Mouse (Mus musculus): ENCODE measurements at regions not wholly inside any gene's neighbourhood (a gene's known extent, or its start where the extent isn't known, plus 50 kb on each side); places are given as distances from the start of the nearest gene placed in this dataset.
A peak's percentile ranks its signal among the peaks of the same experiment; 100 is the strongest.

GRCm38 (mm10) chr14:46663529-46663928, 96.8 kb upstream of the Cdkn3 start:
- Histone ChIP-seq H3K27ac (no peak overlapping the region), H3K9ac (no peak overlapping the region), H3K4me1 (replicated peaks) (peaks cover 8% of the 10 kb centered on the region), H3K9me3 (no peaks in the 10 kb centered on the region), H3K36me3 (no peaks in the 10 kb centered on the region), H3K4me2 (replicated peaks) (no peak overlapping the region), H3K4me3 (replicated peaks) (no peak overlapping the region), H3K27me3 (replicated peaks) (no peaks in the 10 kb centered on the region)
- 88% methylated on average over 5 of the region's 5 CpGs for WGBS
- no peak for ATAC-seq

DNA sequence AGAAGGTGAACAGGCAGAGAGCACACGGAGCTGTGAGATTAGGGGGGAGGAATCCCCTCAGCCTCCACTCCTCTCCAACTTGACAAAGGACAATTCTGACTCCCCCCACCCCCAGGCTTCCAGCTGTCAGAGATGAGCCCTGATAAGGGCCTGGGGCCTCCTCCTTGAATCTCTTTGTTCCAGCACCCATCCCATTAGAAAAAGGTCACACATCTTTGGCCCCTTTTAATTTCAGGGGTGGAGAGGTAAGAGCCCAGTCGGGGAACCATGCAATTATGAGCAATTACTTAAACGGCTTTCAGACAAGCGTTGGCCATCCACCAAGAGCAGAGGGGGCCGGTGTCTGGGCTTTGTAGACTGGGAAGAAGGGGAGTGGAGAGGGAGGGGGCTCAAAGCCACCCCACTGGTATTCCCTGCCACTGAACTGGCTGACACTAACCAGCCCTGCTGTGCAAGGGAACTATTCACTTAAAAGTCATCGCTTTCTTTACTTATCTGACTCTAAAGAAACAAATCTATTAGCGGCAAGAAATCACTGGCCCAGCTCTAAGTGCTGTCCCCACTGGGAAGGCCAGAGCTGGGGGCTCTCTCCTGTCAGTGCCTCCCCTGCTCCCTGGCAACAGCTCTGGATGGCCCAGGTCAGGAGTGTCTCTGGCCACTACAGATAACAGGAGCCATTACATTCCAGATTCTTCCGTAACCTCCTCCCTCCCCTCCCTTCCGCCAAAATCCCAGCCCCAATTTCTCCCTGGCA, 98.4 kb upstream of the Cdkn3 start:
- Histone ChIP-seq H3K36me3 (no peaks in the 10 kb centered on the region), H3K4me2 (replicated peaks) (no peak overlapping the region), H3K4me1 (replicated peaks) (peaks cover 8% of the 10 kb centered on the region), H3K27ac (no peak overlapping the region), H3K27me3 (replicated peaks) (no peaks in the 10 kb centered on the region), H3K9me3 (no peaks in the 10 kb centered on the region), H3K9ac (no peak overlapping the region), H3K4me3 (replicated peaks) (no peak overlapping the region)
- ATAC-seq = peak; percentile 59
- WGBS = 24% methylated on average over 9 of the region's 9 CpGs

GRCm38 (mm10) chr14:46661118-46661791, 99.1 kb upstream of the Cdkn3 start:
- no peak overlapping the region for H3K4me2 ChIP-seq (replicated peaks)
- no peak overlapping the region for H3K4me3 ChIP-seq (replicated peaks)
- 47% methylated on average over 3 of the region's 3 CpGs for WGBS
- H3K9ac ChIP-seq = no peak overlapping the region
- H3K36me3 ChIP-seq = no peaks in the 10 kb centered on the region
- ATAC-seq = no peak
- peaks cover 8% of the 10 kb centered on the region for H3K4me1 ChIP-seq (replicated peaks)
- H3K9me3 ChIP-seq = no peaks in the 10 kb centered on the region
- no peaks in the 10 kb centered on the region for H3K27me3 ChIP-seq (replicated peaks)
- no peak overlapping the region for H3K27ac ChIP-seq

- 62% methylated on average over 4 of the region's 4 CpGs for WGBS
- no peaks in the 10 kb centered on the region for H3K9me3 ChIP-seq
- no peak overlapping the region for H3K4me2 ChIP-seq (replicated peaks)
These were observed 101.0 kb upstream of the Cdkn3 start for GRCm38 (mm10) chr14:46659365-46659764.

GRCm38 (mm10) chr14:46656249-46656648, 104.1 kb upstream of the Cdkn3 start:
- no peak for ATAC-seq
- WGBS = 85% methylated on average over 10 of the region's 10 CpGs
- H3K4me3 ChIP-seq (replicated peaks) = no peak overlapping the region
- no peak overlapping the region for H3K27ac ChIP-seq
- no peaks in the 10 kb centered on the region for H3K27me3 ChIP-seq (replicated peaks)
- H3K4me2 ChIP-seq (replicated peaks) = no peak overlapping the region
- no peak overlapping the region for H3K9ac ChIP-seq
- H3K4me1 ChIP-seq (replicated peaks) = no peaks in the 10 kb centered on the region
- no peaks in the 10 kb centered on the region for H3K36me3 ChIP-seq
- no peaks in the 10 kb centered on the region for H3K9me3 ChIP-seq

More at GRCm38 (mm10) chr14:46659365-46659764, 101.0 kb upstream of the Cdkn3 start:
- Histone ChIP-seq H3K36me3 (no peaks in the 10 kb centered on the region), H3K9ac (no peak overlapping the region), H3K27ac (no peak overlapping the region), H3K27me3 (replicated peaks) (no peaks in the 10 kb centered on the region), H3K4me3 (replicated peaks) (no peak overlapping the region), H3K4me1 (replicated peaks) (peaks cover 8% of the 10 kb centered on the region)
- ATAC-seq = no peak

GRCm38 (mm10) chr14:46647319-46647974, 112.9 kb upstream of the Cdkn3 start:
- Histone ChIP-seq H3K9me3 (no peaks in the 10 kb centered on the region), H3K4me2 (replicated peaks) (no peak overlapping the region), H3K27me3 (replicated peaks) (no peaks in the 10 kb centered on the region), H3K9ac (no peak overlapping the region), H3K36me3 (no peaks in the 10 kb centered on the region), H3K4me1 (replicated peaks) (no peaks in the 10 kb centered on the region), H3K4me3 (replicated peaks) (no peak overlapping the region), H3K27ac (no peak overlapping the region)
- ATAC-seq = no peak
- WGBS = 64% methylated on average over 12 of the region's 12 CpGs

GRCm38 (mm10) chr14:46646673-46647318, 113.5 kb upstream of the Cdkn3 start:
- H3K27me3 ChIP-seq (replicated peaks) = no peaks in the 10 kb centered on the region
- no peak overlapping the region for H3K4me3 ChIP-seq (replicated peaks)
- H3K27ac ChIP-seq = no peak overlapping the region
- WGBS = 78% methylated on average over 14 of the region's 14 CpGs
- H3K36me3 ChIP-seq = no peaks in the 10 kb centered on the region
- H3K9me3 ChIP-seq = no peaks in the 10 kb centered on the region
- no peak overlapping the region for H3K4me2 ChIP-seq (replicated peaks)
- no peak for ATAC-seq
- H3K9ac ChIP-seq = no peak overlapping the region
- H3K4me1 ChIP-seq (replicated peaks) = no peaks in the 10 kb centered on the region

DNA sequence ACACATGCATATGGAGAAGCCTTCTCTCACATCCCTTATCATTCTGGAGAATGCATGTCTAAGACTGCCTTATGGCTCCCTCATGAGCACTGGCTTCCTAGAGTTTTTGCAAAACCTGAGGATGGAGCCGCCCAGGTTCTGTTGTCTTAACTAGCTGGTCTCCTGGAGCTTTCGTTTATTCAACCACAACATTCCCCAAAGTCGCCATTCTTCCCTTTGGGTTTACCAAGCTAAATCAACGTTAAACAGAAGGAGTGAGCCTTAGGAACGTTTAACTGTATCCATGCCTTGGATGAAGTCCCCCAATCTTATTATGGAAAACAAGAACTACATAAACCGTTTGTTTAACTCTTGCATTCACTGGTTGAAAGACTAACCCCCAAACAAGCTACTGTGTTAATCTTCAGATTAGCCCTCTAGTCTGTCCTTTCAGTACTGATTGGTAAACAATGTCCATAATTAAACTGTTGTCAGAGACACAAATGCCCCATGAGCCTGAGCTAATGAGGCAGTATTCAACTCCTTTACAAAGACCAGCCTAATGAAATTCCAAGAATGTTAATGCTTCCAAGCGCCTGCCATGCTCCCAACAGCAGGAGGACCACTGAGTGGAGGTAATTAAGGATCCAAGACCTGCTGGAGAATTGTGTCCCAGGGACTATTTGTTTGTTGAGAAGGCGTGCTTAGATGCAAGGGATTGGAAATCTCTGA, 121.1 kb upstream of the Cdkn3 start:
- Histone ChIP-seq H3K9me3 (no peaks in the 10 kb centered on the region), H3K9ac (no peak overlapping the region), H3K36me3 (no peaks in the 10 kb centered on the region), H3K4me3 (replicated peaks) (no peak overlapping the region), H3K4me2 (replicated peaks) (no peak overlapping the region), H3K4me1 (replicated peaks) (0 out of 2 replicates have a peak, but pooled peaks cover 7% of the 10 kb centered on the region), H3K27ac (no peak overlapping the region), H3K27me3 (replicated peaks) (no peaks in the 10 kb centered on the region)
- WGBS = 35% methylated on average over 8 of the region's 8 CpGs
- ATAC-seq = no peak

DNA sequence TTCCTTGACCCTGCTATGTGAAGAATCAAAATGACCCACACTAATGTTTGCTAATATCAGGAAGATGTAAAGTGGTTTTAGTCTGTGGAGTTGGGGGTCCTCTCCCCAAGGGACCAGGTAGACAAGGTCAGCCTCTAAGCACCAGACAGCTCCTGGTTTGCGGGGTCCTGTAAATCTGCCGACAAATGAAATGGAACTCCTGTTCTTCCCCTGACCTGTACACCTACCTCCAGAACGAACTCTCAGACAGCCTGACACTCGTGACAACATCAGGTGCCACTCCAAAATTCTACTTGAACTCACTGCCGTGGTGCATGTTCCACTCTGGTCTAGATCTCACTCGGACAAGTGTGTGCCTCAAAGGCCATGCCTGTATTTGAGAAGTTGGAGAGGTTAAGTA, 121.8 kb upstream of the Cdkn3 start:
- Histone ChIP-seq H3K9me3 (no peaks in the 10 kb centered on the region), H3K4me3 (replicated peaks) (no peak overlapping the region), H3K4me2 (replicated peaks) (no peak overlapping the region), H3K4me1 (replicated peaks) (0 out of 2 replicates have a peak, but pooled peaks cover 7% of the 10 kb centered on the region), H3K27me3 (replicated peaks) (no peaks in the 10 kb centered on the region), H3K27ac (no peak overlapping the region), H3K36me3 (no peaks in the 10 kb centered on the region), H3K9ac (no peak overlapping the region)
- ATAC-seq = no peak
- WGBS = 88% methylated on average over 6 of the region's 6 CpGs

DNA sequence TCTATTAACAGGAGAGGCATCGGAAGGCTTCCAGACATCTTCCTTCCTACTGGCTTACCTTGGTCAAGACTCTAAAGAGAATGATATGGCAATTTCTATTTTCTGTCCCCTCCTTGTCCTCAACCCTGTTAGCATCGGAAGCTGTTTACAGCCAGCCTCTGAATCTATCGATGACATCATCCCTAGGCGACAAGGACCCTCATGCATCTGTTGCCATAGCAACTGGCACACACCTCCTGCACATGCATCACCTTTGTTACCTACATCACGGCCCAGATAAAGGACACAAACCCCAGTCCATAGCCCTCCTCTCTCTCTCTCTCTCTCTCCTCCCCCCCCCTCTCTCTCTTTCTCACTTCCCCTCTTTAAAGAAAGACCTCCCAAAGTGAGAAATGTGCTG, 123.1 kb upstream of the Cdkn3 start:
- 80% methylated on average over 5 of the region's 5 CpGs for WGBS
- H3K9me3 ChIP-seq = no peaks in the 10 kb centered on the region
- 0 out of 2 replicates have a peak, but pooled peaks cover 7% of the 10 kb centered on the region for H3K4me1 ChIP-seq (replicated peaks)
- no peak overlapping the region for H3K4me3 ChIP-seq (replicated peaks)
- H3K27ac ChIP-seq = no peak overlapping the region
- no peaks in the 10 kb centered on the region for H3K36me3 ChIP-seq
- ATAC-seq = no peak
- no peak overlapping the region for H3K4me2 ChIP-seq (replicated peaks)
- H3K9ac ChIP-seq = no peak overlapping the region
- no peaks in the 10 kb centered on the region for H3K27me3 ChIP-seq (replicated peaks)

GRCm38 (mm10) chr14:46636364-46636763, 124.0 kb upstream of the Cdkn3 start:
- Histone ChIP-seq H3K27ac (no peak overlapping the region), H3K4me3 (replicated peaks) (no peak overlapping the region), H3K9ac (no peak overlapping the region), H3K27me3 (replicated peaks) (no peaks in the 10 kb centered on the region), H3K4me2 (replicated peaks) (no peak overlapping the region), H3K36me3 (no peaks in the 10 kb centered on the region), H3K9me3 (no peaks in the 10 kb centered on the region), H3K4me1 (replicated peaks) (0 out of 2 replicates have a peak, but pooled peaks cover 7% of the 10 kb centered on the region)
- WGBS = 74% methylated on average over 6 of the region's 6 CpGs
- ATAC-seq = no peak

DNA sequence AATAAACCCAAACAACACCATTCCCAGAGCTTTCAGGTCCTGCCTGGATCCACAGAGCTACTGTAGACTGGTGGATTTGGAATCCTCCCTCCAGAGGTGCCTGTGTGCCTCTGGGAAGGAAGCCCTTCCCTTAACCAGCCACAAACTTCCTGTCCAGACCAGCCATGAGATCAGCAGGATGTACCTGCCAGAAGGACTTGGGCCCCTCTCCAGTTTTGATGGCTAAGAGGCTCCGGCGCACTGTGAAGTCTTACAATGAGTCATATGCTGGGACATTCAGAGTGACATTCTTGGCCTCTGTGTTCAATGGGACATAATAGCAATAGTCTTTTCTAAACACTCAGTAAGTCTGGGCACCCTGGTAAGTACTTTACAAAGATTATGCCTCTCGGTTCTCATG, 125.0 kb upstream of the Cdkn3 start:
- Histone ChIP-seq H3K4me3 (replicated peaks) (no peak overlapping the region), H3K27me3 (replicated peaks) (no peaks in the 10 kb centered on the region), H3K9me3 (no peaks in the 10 kb centered on the region), H3K36me3 (no peaks in the 10 kb centered on the region), H3K9ac (no peak overlapping the region), H3K4me1 (replicated peaks) (0 out of 2 replicates have a peak, but pooled peaks cover 7% of the 10 kb centered on the region), H3K4me2 (replicated peaks) (no peak overlapping the region), H3K27ac (no peak overlapping the region)
- WGBS = 81% methylated on average over 3 of the region's 3 CpGs
- ATAC-seq = no peak

All from intestine, embryonic 15.5 days (tissue).